Mouse (Mus musculus): ENCODE data around the gene Ppm1n. TPM values are rescaled to one million over a fixed set of nuclear protein-coding genes. Genes with fewer than 3 reads are reported as not detected.
"Not testable (repeated sequence)": the region's sequence is repeated elsewhere in the genome, so short reads cannot be mapped to it uniquely, and the experiment has no call there.

Ppm1n gene
- polyA plus RNA-seq, 1 experiment from 2014 or later, result not detected

DNA sequence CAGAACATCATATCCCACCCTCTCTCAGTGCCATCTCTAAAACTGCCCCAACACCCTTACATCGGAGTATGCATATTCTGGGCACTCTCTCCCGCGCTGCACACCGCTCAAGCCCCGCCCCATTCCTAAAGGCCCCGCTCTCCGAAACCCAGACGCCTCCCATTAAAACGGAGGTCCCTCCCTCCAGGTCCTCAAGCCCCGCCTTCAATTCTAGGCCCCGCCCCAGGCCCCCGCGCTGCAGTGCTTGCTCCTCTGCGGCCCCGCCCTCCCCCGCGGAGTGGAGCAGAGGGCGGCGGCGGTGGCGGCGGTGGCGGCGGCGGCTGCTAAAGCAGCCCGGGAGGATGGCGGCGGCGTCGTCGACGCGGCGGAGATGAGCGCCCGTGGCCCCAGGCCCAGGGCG lies 2.5 kb upstream of the Ppm1n start, which contains the start of gene Rtn2:
Gene Rtn2 (plus strand): TSS at position 240 of the 400 bp plus-strand sequence.
- no peak within 1 kb of the TSS for H3K4me3 ChIP-seq (ENCODE audit: inconsistent target)
- H3K79me2 ChIP-seq (ENCODE audit: inconsistent target), result no peaks in the 10 kb centered on the region
- 2% methylated on average over 29 of the region's 37 CpGs for WGBS (ENCODE audit: missing documents)
- H3K36me3 ChIP-seq (ENCODE audit: inconsistent target), result no peaks in the 10 kb centered on the region
- H3K27ac ChIP-seq, result no peak within 1 kb of the TSS

DNA sequence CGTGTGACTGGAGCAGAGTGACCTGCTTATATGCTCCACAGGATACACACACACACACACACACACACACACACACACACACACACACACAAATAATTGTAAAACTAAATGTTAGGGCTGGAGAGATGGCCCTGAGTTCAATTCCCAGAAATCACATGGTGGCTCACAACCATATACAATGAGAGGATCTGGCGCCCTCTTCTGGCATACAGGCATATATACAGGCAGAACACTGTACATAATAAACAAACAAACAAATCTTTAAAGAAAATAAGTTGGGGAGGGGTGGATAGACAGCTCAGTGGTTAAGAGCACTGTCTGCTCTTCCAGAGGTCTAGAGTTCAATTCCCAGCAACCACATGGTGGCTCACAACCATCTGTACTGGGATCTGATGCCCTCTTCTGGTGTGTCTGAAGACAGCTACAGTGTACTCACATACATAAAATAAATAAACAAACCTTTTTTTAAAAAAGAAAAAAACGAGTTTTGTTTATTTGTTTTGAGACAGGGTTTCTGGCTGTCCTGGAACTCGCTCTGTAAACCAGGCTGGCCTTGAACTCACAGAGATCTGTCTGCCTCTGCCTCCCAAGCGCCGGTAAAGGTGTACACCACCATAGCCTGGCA lies 1.9 kb upstream of the Ppm1n start:
- not testable (repeated sequence) for H3K4me3 ChIP-seq (ENCODE audit: inconsistent target); H3K27ac ChIP-seq; H3K36me3 ChIP-seq (ENCODE audit: inconsistent target); H3K79me2 ChIP-seq (ENCODE audit: inconsistent target)
- 26% methylated on average over 5 of the region's 6 CpGs for WGBS (ENCODE audit: missing documents)

DNA sequence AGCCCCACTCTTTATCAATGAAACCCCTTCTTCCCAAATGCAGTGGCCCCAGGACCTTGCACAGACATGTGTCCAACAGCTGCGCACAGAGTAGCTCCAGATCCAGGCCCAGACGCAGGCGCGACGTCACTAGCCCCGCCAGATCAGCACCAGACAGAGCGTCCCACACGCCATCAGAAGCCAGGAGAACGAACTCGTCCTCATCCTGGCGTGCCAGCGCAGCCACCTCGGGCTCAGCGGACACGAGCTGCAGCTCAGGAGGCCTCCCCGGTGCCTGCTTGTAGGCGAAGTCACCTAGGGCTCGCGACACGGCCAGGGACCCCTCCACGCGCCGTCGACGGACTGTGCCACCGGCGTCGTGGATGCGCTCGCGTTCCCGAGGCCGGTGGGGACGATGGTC lies 812 bp downstream of the Ppm1n start:
- H3K27ac ChIP-seq, result no peak overlapping the region
- no peaks in the 10 kb centered on the region for H3K36me3 ChIP-seq (ENCODE audit: inconsistent target)
- H3K4me3 ChIP-seq (ENCODE audit: inconsistent target), result no peak overlapping the region
- no peaks in the 10 kb centered on the region for H3K79me2 ChIP-seq (ENCODE audit: inconsistent target)
- WGBS (ENCODE audit: missing documents), result 13% methylated on average over 26 of the region's 34 CpGs

DNA sequence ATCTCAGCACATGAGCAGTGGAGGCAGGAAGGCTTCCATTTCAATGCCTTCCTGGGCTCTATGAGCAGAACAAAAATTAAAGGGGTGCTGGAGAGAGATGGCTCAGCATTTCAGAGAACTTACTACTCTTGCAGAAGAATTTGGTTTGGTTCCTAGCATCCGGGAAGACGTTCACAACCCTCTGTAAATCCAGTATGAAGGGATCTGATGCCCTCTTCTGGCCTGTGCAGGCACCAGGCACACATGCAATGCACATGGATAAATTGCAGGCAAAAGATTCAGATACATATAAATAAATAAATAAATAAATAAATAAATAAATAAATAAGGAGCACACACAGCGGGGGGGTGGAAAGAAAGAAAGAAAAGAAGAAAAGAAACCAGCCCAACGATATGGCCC lies 3.6 kb downstream of the Ppm1n start:
- no peaks in the 10 kb centered on the region for H3K79me2 ChIP-seq (ENCODE audit: inconsistent target)
- 71% methylated on average over 3 of the region's 4 CpGs for WGBS (ENCODE audit: missing documents)
- no peak overlapping the region for H3K27ac ChIP-seq
- no peaks in the 10 kb centered on the region for H3K36me3 ChIP-seq (ENCODE audit: inconsistent target)
- H3K4me3 ChIP-seq (ENCODE audit: inconsistent target), result no peak overlapping the region

DNA sequence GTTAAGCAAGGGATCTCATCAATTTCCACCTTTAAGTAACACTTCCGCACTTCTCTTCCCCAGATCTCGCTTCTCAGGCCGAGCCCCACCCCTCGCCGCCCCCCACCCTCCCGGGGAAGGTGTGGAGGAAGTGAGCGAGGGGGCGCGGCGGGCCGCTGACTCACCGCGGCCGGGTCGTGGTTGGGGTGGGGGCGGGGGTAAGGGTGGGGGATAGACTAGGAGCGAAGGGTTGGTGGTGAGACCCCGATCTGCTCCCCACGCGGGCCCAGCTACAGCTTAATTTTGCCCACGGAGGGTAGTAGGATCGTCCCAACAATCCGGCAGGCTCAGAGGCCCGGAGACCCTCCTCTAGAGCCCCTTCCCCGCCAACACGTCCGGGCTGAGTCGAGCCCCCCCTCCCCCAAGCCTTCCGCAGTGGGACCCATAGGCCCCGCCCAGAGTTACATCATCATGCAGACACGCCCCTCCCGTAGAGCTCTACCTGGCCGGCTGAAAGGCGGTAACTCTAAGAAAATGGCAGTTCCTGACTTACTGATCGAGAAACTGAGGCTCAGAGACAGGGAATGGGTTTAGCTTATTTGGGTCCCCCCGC lies 7.6 kb downstream of the Ppm1n start:
- Histone ChIP-seq H3K27ac (peak overlapping the region; percentile 75), H3K4me3 (ENCODE audit: inconsistent target) (peak overlapping the region; percentile 82), H3K79me2 (ENCODE audit: inconsistent target) (peaks cover 39% of the 10 kb centered on the region), H3K36me3 (ENCODE audit: inconsistent target) (no peaks in the 10 kb centered on the region)
- WGBS (ENCODE audit: missing documents), result 3% methylated on average over 28 of the region's 36 CpGs

DNA sequence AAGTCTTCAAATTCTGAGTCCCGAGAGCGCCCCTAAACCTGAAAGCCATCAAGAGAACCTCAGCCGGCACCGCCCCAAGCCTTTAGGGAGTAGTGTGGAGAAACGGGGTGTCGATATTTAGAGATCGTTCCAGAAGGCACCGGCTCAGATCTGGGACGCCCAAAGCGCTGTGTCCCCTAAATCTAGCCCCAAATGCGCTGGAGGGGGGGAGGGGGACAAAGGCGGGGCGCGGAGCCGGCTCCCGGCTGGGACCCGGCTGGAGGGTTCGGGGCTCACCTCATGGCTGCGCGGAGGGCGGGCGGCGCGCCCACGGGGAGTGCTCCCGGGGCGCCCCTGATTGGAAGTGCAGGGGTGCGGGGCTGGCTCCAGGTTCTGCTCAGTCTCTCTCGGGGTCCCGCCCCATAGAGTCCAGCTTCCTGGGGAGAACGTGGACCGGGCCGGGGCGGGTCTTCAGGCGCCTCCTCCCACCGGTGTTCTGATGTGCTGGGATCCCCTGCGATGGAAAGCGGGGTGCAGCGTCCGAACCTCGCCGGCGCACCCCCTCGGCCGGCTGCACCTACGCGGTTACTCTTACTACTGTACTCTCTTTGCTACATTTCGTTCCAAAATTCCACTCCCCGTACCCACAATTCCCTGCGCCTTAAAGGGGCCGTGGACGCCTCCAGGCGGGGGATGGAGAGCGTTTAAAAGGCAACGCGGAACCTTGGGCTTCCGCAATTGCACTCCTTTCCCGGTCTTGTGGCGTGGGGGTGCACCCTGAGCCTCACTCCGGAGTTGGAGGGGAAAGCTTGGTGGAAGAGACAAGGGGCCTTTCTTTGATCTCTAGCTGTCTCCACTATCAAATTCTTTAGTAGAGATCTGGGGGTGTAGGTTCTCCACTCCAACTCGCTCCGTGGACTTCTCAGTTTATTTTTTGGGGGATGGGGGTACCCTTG lies 8.4 kb downstream of the Ppm1n start, which contains the start of gene Vasp:
Gene Vasp (minus strand): TSS at position 580 of the 935 bp plus-strand sequence.
- Histone ChIP-seq H3K79me2 (ENCODE audit: inconsistent target) (peaks cover 47% of the 10 kb centered on the region), H3K4me3 (ENCODE audit: inconsistent target) (peak within 1 kb of the TSS; percentile 82), H3K27ac (peak within 1 kb of the TSS; percentile 75), H3K36me3 (ENCODE audit: inconsistent target) (no peaks in the 10 kb centered on the region)
- WGBS (ENCODE audit: missing documents), result under 1% methylated on average over 62 of the region's 62 CpGs

DNA sequence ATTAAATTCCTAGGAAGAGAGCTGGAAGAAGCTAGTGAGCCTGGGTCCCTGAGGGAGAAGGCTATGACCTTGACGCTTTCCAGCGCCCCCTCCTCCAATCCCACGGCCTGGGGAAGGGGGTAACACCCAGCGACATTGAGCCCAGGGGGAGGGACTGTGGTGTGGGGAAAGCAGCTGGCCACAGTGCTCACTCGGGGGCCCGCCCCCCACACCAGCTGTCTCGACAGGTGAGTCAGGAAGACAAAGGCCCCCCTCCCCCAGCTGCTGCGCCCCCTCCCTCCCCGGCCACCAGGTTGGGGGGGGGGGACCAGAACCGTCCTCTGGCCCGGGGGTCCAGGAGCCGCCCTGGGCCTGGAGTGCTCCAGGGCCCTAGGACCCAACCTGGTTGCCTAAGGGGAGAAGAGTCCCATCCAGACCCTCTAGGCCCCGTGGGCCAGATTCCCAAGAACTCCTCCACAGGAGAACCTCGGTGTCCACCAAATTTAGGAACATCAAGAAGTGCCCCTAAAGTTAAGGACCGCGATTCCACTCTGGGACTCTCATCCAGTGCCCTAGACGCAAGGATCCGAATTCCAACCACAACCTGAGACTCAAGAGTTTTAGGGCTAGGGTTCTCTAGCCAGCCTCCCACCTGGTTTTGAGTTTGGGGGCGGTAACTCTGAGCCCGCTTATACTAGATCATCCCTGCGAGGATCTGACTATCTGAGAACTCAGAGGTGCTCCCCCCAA lies 9.2 kb downstream of the Ppm1n start:
- WGBS (ENCODE audit: missing documents), result under 1% methylated on average over 19 of the region's 21 CpGs
- Histone ChIP-seq H3K4me3 (ENCODE audit: inconsistent target) (peak overlapping the region; percentile 82), H3K27ac (peak overlapping the region; percentile 71), H3K79me2 (ENCODE audit: inconsistent target) (peaks cover 55% of the 10 kb centered on the region), H3K36me3 (ENCODE audit: inconsistent target) (no peaks in the 10 kb centered on the region)

DNA sequence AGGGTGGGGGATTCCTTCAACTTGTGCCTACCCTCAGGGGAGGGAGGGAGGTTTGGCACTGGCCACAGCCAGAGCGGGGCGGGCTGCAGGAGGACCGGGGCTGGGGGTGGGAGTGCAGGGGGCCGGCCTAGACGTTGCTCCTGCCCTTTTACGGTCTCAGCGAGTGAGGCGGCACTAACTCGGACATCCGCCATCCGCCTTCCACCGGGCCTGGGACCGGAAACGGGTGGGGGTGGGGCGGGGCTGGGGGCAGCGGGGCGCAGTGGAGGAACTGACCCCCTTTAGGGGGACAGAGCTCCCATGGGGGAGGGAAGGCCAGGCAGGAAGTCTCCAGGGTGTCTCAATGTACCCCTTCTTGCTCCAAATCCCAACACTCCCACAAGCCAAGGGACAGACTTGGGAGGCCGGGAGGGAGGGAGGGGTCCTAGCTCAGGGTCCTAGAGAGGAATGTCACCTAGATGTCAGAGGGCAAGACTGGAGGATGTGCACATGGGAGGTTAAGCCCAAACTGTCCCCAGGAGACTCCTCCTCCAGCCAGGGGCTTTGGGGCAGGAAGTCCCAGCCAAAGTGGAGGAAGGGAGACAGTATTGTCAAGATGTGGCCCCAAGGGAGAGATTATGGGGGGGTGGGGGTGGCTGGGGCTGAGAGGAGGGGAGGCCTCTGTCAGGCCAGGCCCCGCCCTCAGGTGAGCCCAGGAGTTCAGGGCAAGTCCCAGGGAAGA lies 10.0 kb downstream of the Ppm1n start:
- H3K79me2 ChIP-seq (ENCODE audit: inconsistent target), result peaks cover 63% of the 10 kb centered on the region
- 3% methylated on average over 18 of the region's 19 CpGs for WGBS (ENCODE audit: missing documents)
- H3K4me3 ChIP-seq (ENCODE audit: inconsistent target), result peak overlapping the region; percentile 82
- peak overlapping the region; percentile 71 for H3K27ac ChIP-seq
- H3K36me3 ChIP-seq (ENCODE audit: inconsistent target), result peaks cover 3% of the 10 kb centered on the region; the same call in 1 of the 2 replicates

DNA sequence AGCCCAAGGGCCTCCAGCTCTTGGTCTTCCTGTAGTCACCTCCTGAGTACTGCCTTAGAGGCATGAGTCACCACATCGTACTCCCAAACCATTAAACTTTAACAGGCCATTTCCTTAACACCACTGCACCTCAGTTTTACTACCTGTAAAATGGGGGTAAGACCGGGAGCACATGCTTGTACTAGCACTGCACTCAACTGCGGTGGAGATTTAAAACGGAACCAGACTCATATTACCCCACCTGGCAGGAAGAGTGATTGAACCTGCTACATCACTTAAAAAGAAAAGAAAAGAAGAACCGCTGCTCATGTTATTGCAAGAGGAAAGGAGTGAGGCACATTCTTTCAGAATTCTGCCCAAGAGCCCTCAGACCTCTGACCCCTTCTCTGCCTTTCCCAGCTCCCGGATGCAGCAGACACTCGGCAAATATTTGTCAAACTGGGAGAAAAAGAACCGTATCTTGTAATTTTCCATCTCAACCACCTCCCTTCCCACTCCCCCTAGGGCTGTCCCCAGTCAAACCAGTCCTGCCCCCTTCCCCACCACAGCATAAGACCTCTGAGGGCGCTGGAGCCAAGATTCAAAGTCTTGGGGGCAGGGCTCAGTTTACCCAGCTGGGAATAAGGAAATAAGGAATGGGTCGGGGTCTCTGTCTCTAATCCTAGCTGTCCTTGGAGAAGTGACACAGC lies 10.7 kb downstream of the Ppm1n start:
- 25% methylated on average over 10 of the region's 10 CpGs for WGBS (ENCODE audit: missing documents)
- Histone ChIP-seq H3K79me2 (ENCODE audit: inconsistent target) (peaks cover 70% of the 10 kb centered on the region), H3K36me3 (ENCODE audit: inconsistent target) (peaks cover 10% of the 10 kb centered on the region; the same call in 1 of the 2 replicates)

DNA sequence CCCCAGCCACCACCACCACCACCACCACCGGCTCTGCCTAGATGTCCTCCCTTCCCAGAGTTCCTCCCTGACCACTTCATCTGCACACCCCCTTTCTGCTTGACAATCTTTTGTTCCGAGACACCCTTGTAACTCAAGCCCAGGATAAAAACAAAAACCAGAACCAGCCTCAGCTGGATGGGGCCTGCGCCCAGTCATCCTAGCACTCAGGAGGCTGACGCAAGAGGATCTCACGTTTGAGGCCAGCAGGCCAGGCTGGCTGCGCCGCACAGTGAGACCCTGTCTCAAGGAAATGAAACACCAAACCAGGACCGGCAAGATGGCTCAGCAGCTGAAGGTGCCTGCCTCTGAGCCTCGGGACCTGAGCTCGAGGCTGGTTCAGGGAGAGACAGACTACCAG lies 12.8 kb downstream of the Ppm1n start:
- H3K79me2 ChIP-seq (ENCODE audit: inconsistent target), result peaks cover 74% of the 10 kb centered on the region
- H3K4me3 ChIP-seq (ENCODE audit: inconsistent target), result no peak overlapping the region
- 21% methylated on average over 10 of the region's 10 CpGs for WGBS (ENCODE audit: missing documents)
- H3K27ac ChIP-seq, result peak overlapping the region; percentile 25; the same call in 1 of the 2 replicates
- peaks cover 31% of the 10 kb centered on the region; the same call in 1 of the 2 replicates for H3K36me3 ChIP-seq (ENCODE audit: inconsistent target)

More for the DNA sequence above, 10.7 kb downstream of the Ppm1n start:
- Histone ChIP-seq H3K4me3 (ENCODE audit: inconsistent target) (peak overlapping the region; percentile 82), H3K27ac (peak overlapping the region; percentile 71)

DNA sequence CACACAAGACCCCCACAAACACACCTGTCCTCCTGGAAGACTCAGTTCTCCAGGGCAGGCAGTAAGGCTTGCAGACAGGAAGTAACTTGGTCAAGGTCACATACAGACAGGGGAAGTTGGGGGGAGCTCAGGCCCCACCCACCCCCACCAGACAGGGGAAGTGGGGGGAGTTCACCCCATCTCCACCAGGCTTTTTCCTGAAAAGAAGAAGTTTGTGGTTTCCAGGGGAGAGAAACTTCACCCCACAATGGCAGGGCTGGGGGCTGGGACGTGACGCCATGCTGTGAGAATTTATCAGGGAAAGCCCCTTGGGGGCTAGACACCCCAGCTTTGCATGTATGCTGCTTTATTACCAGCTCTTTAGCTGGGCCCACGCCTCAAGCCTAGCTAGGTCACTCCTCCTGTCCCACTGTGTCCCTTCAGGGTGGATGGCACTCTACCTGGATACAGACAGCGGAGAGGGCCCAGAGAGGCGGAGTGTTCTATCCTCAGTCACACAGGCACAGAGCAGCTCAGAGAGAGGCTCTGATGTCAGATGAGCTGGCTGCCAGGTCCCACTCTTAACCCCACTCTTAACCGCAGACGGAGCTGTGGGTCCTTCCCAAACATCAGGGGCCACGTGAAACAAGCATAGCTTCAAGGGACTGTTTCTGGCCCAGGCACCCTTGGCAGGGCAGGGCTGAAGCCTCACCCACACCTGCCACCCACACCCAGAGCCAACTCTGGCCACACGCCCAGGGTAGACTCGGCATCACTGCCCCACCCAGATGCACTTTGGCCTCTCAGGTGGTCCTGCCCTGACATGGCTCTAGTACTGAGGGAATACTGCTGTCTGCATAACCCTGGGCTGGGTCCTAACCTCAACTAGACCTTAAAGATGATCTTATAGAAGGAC lies 13.7 kb downstream of the Ppm1n start:
- Histone ChIP-seq H3K4me3 (ENCODE audit: inconsistent target) (no peak overlapping the region), H3K79me2 (ENCODE audit: inconsistent target) (peaks cover 74% of the 10 kb centered on the region), H3K27ac (peak overlapping the region; percentile 25), H3K36me3 (ENCODE audit: inconsistent target) (peaks cover 40% of the 10 kb centered on the region; the same call in 1 of the 2 replicates)
- WGBS (ENCODE audit: missing documents), result 16% methylated on average over 10 of the region's 10 CpGs

DNA sequence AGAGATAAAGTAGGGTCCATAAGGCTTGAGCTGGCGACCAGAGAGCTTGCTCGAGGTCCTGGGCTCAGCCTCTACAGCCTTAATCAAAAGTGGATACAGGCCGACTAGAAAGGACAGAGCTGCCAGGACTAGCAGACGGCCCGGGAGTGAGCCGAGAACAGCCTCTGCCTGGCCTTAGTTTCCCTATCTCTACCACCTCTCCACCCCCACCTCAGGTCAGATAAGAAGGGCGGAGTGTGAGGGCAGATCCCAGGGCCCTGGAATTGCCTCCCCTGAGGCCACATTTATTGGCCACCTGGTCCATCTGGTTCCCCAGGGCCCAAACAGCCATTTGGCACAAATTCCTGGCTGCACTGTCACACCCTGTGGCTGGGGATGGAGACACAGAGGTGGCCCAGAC lies 14.7 kb downstream of the Ppm1n start:
- Histone ChIP-seq H3K79me2 (ENCODE audit: inconsistent target) (peaks cover 64% of the 10 kb centered on the region), H3K36me3 (ENCODE audit: inconsistent target) (peaks cover 50% of the 10 kb centered on the region; the same call in 1 of the 2 replicates), H3K27ac (no peak overlapping the region), H3K4me3 (ENCODE audit: inconsistent target) (no peak overlapping the region)
- WGBS (ENCODE audit: missing documents), result 85% methylated on average over 7 of the region's 7 CpGs

Measured in macrophage (primary cell).